In the genomic region with DNA sequence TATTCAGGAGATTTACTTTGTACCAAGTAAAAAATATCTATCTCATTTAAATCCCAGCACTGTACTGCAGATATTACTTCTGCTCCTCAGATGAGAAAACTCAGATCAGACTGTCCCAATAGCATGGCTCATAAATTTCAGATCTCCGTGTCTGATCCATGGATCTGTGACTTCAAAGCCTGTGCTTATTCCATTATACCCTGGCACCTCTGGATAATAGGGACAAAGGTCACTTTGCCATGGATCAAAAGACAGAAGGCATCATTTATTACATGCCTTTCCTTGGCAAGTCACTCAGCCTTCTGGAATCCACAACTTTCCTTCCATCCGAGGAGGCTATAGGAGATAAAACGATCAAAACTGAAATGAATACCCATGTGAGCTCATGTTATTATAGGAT, we compare ENCODE assay signal across 23 mouse cellular contexts.
"Had no signal": no experiment of that assay in that cellular context is flagged by ENCODE, and none has a peak within 500 bp of the region (broad histone marks: within the 10 kb centered on the region; RNA-seq: fewer than 3 reads in every experiment).

No protein-coding gene starts in this region.

- H3K9me3 ChIP-seq: lung, embryonic 15.5 days; megakaryocyte, embryonic 14.5 days; midbrain, embryonic 10.5 days; midbrain, embryonic 12.5 days; neural tube, embryonic 13.5 days; neural tube, embryonic 15.5 days; stomach, embryonic 15.5 days had no signal

- H3K4me2 ChIP-seq: lung, embryonic 15.5 days; midbrain, embryonic 12.5 days; neural tube, embryonic 13.5 days; neural tube, embryonic 15.5 days; stomach, embryonic 15.5 days had no signal

- H3K9ac ChIP-seq: lung, embryonic 15.5 days; midbrain, embryonic 12.5 days; neural tube, embryonic 13.5 days; neural tube, embryonic 15.5 days; stomach, embryonic 15.5 days had no signal

- H3K27ac ChIP-seq: lung, embryonic 15.5 days; macrophage; midbrain, embryonic 10.5 days; midbrain, embryonic 12.5 days; neural tube, embryonic 13.5 days; neural tube, embryonic 15.5 days; stomach, embryonic 15.5 days; stomach, postnatal 0 days had no signal

- DNase-seq: lung, adult 2 months; lung, postnatal 14 days; lung, postnatal 36 days; midbrain, embryonic 14.5 days; retina, postnatal 1 day; right cerebral cortex, adult 18-20 months; right cerebral cortex, postnatal 25 days; right cerebral cortex, postnatal 4 days; thymus, adult 2 months; thymus, postnatal 25 days; thymus, postnatal 4 days had no signal

- ATAC-seq: lung, postnatal 0 days; midbrain, embryonic 16.5 days had no signal

- H3K4me1 ChIP-seq: lung, embryonic 15.5 days; midbrain, embryonic 12.5 days; neural tube, embryonic 13.5 days; neural tube, embryonic 15.5 days; stomach, embryonic 15.5 days had no signal

- H3K27me3 ChIP-seq: lung, embryonic 15.5 days; megakaryocyte, embryonic 14.5 days; midbrain, embryonic 12.5 days; neural tube, embryonic 13.5 days; neural tube, embryonic 15.5 days; stomach, embryonic 15.5 days had no signal

- H3K36me3 ChIP-seq: lung, embryonic 15.5 days; midbrain, embryonic 10.5 days; midbrain, embryonic 12.5 days; neural tube, embryonic 13.5 days; neural tube, embryonic 15.5 days; stomach, embryonic 15.5 days had no signal

- H3K4me3 ChIP-seq: lung, embryonic 15.5 days; megakaryocyte, embryonic 14.5 days; midbrain, embryonic 10.5 days; midbrain, embryonic 12.5 days; myocyte; neural tube, embryonic 13.5 days; neural tube, embryonic 15.5 days; stomach, embryonic 15.5 days had no signal
